Mouse (Mus musculus) embryonic facial prominence, embryonic 11.5 days (tissue): ENCODE measurements at regions not wholly inside any gene's neighbourhood (a gene's known extent, or its start where the extent isn't known, plus 50 kb on each side); places are given as distances from the start of the nearest gene placed in this dataset.

Source experiments
- ATAC-seq: fragments of 200-750 bp; cut with Nextera tagmentation; replicated peaks from 2 replicates; pipeline ENCODE4 v1.8.0; 2017; ENCODE audit warnings: low read depth; ENCODE audit not compliant: insufficient number of reproducible peaks, low FRiP score, low TSS enrichment
- DNase-seq: peaks from one replicate; pipeline ENCODE4 v3.0.0-alpha.2; 2015; ENCODE audit warnings: low spot score
- H3K27ac ChIP-seq: fragments of 300-500 bp; sonication (generic); replicated peaks from 2 replicates; pipeline ENCODE4 v1.5.1; 2014; ENCODE audit warnings: mild to moderate bottlenecking, low read depth, low read length, control low read depth
- H3K27me3 ChIP-seq: fragments of 300-500 bp; sonication (generic); 2 replicates; pipeline ENCODE4 v1.6.1; 2014; ENCODE audit warnings: mild to moderate bottlenecking, low read length, moderate library complexity, mixed read lengths; ENCODE audit not compliant: control insufficient read depth, insufficient read depth
- H3K36me3 ChIP-seq: fragments of 300-500 bp; sonication (generic); replicated peaks from 2 replicates; pipeline ENCODE4 v1.6.1; 2014; ENCODE audit warnings: low read depth, mild to moderate bottlenecking, low read length, moderate library complexity, mixed read lengths; ENCODE audit not compliant: control insufficient read depth, insufficient read depth
- H3K4me1 ChIP-seq: fragments of 300-500 bp; sonication (generic); 2 replicates; pipeline ENCODE4 v1.6.1; 2014; ENCODE audit warnings: low read length, mixed read lengths; ENCODE audit not compliant: control insufficient read depth, insufficient read depth
- H3K4me2 ChIP-seq: fragments of 300-500 bp; sonication (generic); 2 replicates; pipeline ENCODE4 v1.6.1; 2014; ENCODE audit warnings: low read depth, mild to moderate bottlenecking, control low read depth, low read length, moderate library complexity
- H3K4me3 ChIP-seq: fragments of 300-500 bp; sonication (generic); 2 replicates; pipeline ENCODE4 v1.5.1; 2014; ENCODE audit warnings: low read depth, low read length, control low read depth
- H3K9ac ChIP-seq: fragments of 300-500 bp; sonication (generic); replicated peaks from 2 replicates; pipeline ENCODE4 v1.6.1; 2014; ENCODE audit warnings: mild to moderate bottlenecking, control low read depth, low read length
- H3K9me3 ChIP-seq: fragments of 300-500 bp; sonication (generic); replicated peaks from 2 replicates; pipeline ENCODE4 v1.6.1; 2016; ENCODE audit warnings: mild to moderate bottlenecking, low read length, inconsistent platforms, mixed read lengths; ENCODE audit not compliant: control insufficient read depth
- WGBS: fragments of 180-500 bp; shearing (Covaris S2); extraction: QIAGEN DNeasy Blood & Tissue Kit; methylation state at CpG from one replicate; pipeline ENCODE4 v1.1.7; 2014; 5-methylcytosine and 5-hydroxymethylcytosine counted together

DNA sequence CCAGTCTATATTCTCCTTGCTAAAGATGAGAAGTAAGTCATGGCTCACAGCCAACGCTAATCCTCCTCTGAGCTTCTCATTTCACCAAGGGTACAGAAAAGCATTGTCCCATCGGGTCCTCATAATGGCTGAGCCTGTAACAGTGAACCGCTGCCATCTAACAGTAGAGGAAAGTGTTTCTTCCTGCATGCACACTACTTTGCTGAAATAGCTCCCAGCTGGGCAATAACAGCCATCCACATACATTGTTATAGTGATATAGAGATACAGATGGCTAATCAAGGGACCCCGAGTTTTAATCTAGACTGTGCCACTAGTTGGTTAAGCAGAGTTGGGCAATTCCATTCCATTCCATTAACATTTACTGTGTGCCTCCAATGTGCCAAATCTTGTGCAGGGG lies 492.2 kb upstream of the Adam5 start:
- Histone ChIP-seq H3K9me3 (no peaks in the 10 kb centered on the region), H3K9ac (no peak overlapping the region), H3K4me3 (no peak overlapping the region), H3K36me3 (no peaks in the 10 kb centered on the region), H3K4me2 (no peak overlapping the region), H3K4me1 (no peaks in the 10 kb centered on the region), H3K27me3 (no peaks in the 10 kb centered on the region), H3K27ac (no peak overlapping the region)
- ATAC-seq (no peak), DNase-seq (no peak)
- WGBS = 84% methylated on average over 4 of the region's 4 CpGs

DNA sequence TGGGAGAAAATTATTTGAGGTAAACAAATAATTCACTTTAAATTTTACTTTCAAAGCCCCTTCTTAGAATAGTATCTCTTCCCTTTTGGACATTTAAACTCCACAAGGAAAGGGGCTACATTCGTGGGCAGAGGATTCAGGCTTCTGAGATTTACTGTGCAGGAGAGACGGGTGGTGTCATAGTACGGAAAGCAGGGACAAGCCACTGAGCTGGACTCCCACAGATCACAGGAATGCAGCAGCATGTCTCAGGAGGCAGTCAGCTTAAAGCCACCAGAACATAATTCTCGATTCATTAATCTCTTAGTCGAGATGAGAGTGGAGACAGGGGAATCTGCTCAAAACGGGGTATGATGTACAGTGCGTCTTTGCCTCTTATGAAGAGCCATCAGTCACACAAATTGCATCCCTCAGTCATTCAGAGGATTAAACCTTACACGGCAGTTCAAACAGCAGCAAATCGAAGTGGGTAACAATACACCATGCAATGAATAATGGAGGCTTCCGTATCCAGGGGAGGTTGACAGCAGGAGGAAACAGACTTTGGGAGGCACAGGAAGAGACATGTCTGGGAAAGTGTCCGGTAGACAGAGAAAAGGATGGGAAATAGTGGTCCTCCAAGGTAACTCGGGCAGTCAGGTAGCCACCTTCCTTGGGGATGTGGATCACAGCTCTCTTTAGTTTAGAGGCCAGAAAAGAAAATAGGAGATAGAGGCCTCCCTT lies 487.8 kb upstream of the Adam5 start:
- ATAC-seq = no peak
- Histone ChIP-seq H3K9ac (no peak overlapping the region; the same call in 1 of the 2 replicates), H3K4me3 (no peak overlapping the region), H3K27me3 (no peaks in the 10 kb centered on the region), H3K9me3 (no peaks in the 10 kb centered on the region), H3K27ac (no peak overlapping the region), H3K36me3 (no peaks in the 10 kb centered on the region), H3K4me2 (no peak overlapping the region), H3K4me1 (no peaks in the 10 kb centered on the region)
- 49% methylated on average over 12 of the region's 12 CpGs for whole genome bisulfite sequencing
- no peak for DNase-seq

DNA sequence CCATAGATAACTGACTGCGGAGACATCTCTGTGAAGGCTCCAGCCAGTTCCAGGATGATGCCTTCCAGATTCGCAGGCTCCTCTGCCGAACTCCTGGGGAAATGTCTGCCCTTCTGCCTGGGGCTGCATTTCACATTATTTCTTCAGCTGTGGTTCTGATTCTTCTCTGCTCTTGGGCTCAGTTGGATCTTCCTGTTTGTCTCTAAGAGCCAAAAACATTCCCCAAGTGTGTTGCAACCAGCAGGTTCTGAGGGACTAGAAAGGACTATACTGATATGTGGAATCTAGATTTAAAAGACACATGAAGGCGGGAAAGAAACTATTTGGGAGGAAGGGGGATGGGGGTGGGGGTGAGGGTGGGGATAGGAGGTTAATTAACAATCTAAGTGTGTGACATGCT lies 483.8 kb upstream of the Adam5 start:
- no peak overlapping the region for H3K4me2 ChIP-seq
- no peaks in the 10 kb centered on the region for H3K27me3 ChIP-seq
- no peak overlapping the region for H3K27ac ChIP-seq
- no peaks in the 10 kb centered on the region for H3K9me3 ChIP-seq
- 81% methylated on average over 4 of the region's 4 CpGs for WGBS
- DNase-seq (no peak), ATAC-seq (no peak)
- H3K36me3 ChIP-seq = no peaks in the 10 kb centered on the region
- no peaks in the 10 kb centered on the region for H3K4me1 ChIP-seq
- no peak overlapping the region for H3K9ac ChIP-seq
- H3K4me3 ChIP-seq = no peak overlapping the region

GRCm38 (mm10) chr8:25307511-25307910 lies 483.3 kb upstream of the Adam5 start:
- no peaks in the 10 kb centered on the region for H3K4me1 ChIP-seq
- H3K27me3 ChIP-seq = no peaks in the 10 kb centered on the region
- H3K27ac ChIP-seq = no peak overlapping the region
- no peak overlapping the region for H3K9ac ChIP-seq
- no peaks in the 10 kb centered on the region for H3K9me3 ChIP-seq
- no peak overlapping the region for H3K4me2 ChIP-seq
- DNase-seq (no peak), ATAC-seq (no peak)
- whole genome bisulfite sequencing = 85% methylated on average over 11 of the region's 11 CpGs
- H3K4me3 ChIP-seq = no peak overlapping the region
- no peaks in the 10 kb centered on the region for H3K36me3 ChIP-seq

- H3K9me3 ChIP-seq = no peaks in the 10 kb centered on the region
- DNase-seq (peak; percentile 14), ATAC-seq (no peak)
- H3K9ac ChIP-seq = no peak overlapping the region
- H3K27ac ChIP-seq = no peak overlapping the region
- H3K4me2 ChIP-seq = no peak overlapping the region
- H3K4me3 ChIP-seq = no peak overlapping the region
- no peaks in the 10 kb centered on the region for H3K27me3 ChIP-seq
- 74% methylated on average over 15 of the region's 15 CpGs for WGBS
- no peaks in the 10 kb centered on the region for H3K4me1 ChIP-seq
- H3K36me3 ChIP-seq = no peaks in the 10 kb centered on the region
Measured at GRCm38 (mm10) chr8:25306769-25307491, 482.8 kb upstream of the Adam5 start.
